Mouse (Mus musculus) liver, adult 2 months (tissue): ENCODE data around the gene Cacna2d3.

Experiments used
- CTCF ChIP-seq: fragments of 200-500 bp; IDR thresholded peaks from 2 replicates; pipeline ENCODE4 v1.5.1; 2011; ENCODE audit warnings: low read depth, low read length, control low read depth
- POLR2A ChIP-seq: fragments of 200-500 bp; IDR thresholded peaks from 2 replicates; pipeline ENCODE4 v1.6.1; 2011; ENCODE audit warnings: low read length, control low read depth; ENCODE audit not compliant: insufficient read depth; ENCODE audit errors: extremely low read depth

DNA sequence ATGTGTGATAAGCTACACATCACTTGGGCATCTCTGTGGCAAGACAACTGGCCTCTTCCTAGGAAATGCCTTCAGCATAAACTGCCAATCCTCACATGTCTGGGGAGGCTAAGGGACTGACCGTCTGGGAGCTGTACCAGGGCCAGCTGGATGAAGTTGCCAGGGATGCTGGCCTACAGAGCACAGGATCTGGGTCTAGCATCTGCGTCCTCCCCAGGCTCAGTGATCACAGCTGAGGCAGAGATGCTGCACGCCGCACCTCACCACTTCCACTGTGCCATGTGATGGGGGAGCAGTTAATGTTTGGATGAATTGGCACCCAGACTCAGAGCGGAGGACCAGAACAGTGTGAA is 397.3 kb downstream of the Cacna2d3 start:
- no peak for TF ChIP-seq POLR2A
- TF ChIP-seq CTCF, result no peak
